Mouse (Mus musculus): Measurements from ENCODE around the gene Hsp90aa1. TPM values are rescaled to one million over a fixed set of nuclear protein-coding genes. Genes with fewer than 3 reads are reported as not detected.
"Not testable (repeated sequence)": the region's sequence is repeated elsewhere in the genome, so short reads cannot be mapped to it uniquely, and the experiment has no call there.

Hsp90aa1 gene
- total RNA-seq, 2 experiments from 2014 or later = 938 to 989 TPM

DNA sequence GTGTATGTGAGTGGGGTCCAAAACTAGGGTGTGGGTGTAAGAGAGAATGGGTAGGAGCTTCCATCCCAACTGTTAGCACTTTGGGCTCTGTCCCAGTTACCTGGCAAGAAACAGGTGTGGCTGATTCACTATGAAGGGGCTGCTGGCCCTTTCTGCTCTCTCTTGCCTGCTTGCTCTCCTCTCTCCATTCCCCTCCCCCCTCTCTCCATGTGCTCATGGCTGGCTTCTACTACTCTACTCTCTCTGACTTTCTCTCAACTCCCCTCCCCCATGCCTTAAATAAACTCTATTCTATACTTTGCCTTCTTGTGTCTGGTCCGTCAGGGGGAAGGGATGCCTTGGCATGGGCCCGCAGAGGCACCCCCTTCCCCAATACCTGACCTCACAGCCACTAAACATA, 1.8 kb downstream of the Hsp90aa1 start:
- no peak for DNase-seq (ENCODE audit: low spot score in 2 of 2)

DNA sequence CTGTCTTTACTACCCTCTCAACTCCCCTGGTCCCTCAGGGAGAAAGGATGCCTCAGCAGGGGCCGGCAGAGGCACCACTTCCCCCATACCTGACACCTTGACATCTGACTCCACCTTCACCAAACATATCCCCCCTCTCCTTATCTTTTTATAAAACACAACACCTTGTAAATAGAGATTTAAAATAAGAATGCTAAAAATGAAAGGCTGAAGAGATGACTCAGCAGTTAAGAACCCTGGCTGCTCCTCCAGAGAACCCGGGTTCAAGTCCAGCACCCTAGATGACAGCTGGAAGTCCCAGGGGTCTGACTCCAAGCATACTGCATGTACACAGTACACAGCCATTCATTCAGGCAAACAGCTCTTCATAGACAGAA, 3.4 kb downstream of the Hsp90aa1 start:
- no peak for DNase-seq (ENCODE audit: low spot score in 2 of 2)

DNA sequence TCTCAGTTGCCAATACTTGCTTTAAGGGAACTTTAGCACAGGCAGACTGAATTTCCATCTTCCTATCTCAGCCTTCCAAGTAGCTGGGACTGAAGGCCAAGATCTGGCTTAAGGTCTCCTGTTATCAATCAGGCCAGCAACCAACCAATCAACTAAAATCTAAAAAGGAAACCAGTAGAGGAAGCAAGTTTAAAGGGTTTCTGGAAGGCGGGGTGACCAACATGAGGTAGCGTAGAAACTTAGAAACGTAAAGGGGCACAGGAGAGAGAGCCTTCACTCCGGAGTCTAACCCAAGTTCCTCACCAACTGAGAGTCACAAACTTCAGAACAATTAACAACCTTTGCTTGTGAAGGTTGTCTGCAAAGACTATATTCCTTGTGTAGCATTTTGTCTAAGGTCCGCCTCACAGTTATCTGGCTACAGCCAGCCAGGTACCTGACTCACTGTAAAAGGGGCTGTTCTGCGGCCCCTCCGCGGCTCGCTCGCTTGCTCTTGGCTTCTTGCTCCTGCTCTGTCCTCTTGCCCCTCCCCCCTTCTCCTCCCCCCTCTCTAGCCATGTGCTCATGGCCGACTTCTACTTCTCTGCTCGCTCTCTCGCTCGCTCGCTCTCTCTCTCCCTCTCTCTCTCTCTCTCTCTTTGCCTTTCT, 3.9 kb downstream of the Hsp90aa1 start:
- no peak for DNase-seq (ENCODE audit: low spot score in 2 of 2)

DNA sequence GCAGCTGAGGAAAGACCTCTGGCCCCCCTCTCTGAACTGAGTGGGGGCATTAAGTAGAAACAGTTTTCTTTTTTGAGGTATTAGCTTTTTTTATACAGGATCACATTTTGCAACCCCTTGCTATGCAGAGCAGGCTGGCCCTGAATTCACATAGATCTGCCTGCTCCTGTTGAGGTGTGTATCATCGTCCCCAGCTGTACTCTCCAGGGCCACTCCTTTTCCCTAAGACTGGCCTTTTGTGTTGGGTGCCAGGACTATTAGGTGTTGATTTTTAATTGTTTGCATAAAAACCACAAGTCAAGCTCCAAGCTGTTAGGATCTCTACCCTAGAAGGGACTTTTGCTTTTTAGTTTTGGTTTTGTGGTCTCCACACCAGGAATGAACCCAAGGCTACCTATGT, 4.4 kb downstream of the Hsp90aa1 start:
- no peak for DNase-seq (ENCODE audit: low spot score in 2 of 2)

DNA sequence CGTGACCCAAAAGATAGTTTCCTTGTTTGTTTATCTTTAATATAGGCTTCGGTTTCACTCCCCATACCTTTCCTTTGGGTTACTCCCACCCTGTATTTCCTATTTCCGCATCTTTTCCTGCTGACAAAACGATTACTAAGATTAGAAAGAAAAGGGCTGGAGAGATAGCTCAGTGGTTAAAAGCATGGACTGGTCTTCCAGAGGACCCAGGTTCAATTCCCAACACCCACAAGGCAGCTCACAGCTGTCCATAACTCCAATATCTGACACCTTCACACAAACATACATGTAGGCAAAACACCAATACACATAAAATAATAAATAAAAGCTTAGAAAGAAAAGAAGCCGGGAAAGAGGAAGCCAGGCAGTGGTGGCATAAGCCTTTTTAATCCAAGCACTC, 5.1 kb downstream of the Hsp90aa1 start:
- no peak for DNase-seq (ENCODE audit: low spot score in 2 of 2)

DNA sequence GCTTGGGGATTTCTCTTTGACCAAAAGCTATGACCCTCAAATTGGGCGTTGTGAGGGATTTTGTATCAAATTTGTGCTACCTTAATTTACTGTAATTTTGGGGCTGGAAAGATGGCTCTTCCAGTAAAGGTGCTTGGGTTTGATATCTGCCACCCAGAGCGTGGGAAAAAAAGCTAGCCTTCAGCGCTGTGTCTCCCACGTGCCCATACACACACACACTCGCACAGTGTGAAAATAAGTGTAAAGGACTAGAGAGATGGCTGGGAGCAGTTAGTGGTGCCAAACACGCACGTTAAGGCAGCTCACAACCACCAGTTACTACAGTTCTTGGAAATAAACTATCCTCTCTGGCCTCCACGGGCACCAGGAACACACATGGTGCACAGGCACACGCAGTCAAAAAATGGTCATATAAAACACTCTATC, 5.5 kb downstream of the Hsp90aa1 start:
- no peak for DNase-seq (ENCODE audit: low spot score in 2 of 2)

DNA sequence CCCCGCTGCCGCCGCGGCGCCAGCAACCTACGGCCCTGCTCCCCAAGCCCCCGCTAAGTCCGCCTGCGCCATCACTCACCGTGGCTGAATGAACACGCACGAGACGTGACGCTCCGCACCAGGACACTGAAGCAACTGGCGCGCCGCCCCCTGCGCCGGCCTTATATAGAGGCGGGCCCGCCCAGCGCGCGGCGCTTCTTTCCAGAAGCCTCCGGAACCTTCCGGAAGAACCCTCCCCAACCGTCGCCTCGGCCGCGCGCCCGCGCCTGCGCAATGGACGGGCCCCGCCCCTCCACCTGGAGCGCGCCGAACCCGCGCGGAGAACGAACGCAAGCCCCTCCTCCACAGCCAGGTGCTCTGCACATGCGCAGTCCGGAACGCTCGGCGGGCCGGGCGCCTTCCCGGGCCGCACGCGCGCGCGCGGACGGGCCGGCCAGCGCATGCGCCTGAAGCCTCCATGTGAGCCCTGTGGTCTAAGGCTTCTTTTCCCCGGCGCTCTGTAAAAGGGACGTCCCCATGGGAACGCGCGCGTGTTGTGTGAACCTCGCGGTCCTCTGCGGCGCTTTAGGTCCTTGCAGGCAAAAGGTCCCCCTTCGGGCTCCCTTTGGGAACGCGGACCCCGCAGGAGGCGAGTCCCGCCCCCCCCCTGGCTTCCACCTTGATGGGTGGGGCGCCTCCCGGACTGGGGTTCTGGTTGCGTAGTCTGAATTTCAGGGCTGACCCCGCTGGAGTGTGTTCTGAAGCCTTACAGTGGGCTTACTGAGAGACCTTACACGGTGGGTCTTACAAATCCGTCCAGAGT, 6.2 kb downstream of the Hsp90aa1 start:
- peak; percentile 98 to 99 for DNase-seq (ENCODE audit: low spot score in 2 of 2)

DNA sequence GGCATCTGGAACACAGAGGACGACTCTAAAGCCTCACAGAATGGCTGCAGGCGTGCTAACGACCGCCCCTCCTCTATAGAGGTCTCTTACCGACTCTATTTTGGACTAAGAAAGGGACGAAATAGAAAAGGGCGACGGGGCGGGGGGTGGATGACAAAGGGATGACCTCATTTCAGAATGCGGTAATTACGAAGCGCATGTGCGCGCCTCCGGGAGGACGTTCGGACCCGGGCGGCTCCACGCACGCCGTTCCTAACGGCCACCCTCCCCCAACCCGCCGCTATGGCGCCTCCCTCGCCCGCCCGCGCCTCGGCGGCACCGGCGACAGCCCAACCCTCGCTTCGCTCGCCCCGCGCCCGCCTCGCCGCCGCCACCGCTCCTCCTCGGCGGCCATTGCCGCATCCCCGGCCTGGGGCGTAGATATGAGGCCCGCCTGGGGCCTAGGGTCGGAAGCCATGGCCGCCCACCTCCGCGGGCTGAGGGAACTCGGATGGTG, 6.8 kb downstream of the Hsp90aa1 start:
- DNase-seq (ENCODE audit: low spot score in 2 of 2) = peak; percentile 56 to 70

DNA sequence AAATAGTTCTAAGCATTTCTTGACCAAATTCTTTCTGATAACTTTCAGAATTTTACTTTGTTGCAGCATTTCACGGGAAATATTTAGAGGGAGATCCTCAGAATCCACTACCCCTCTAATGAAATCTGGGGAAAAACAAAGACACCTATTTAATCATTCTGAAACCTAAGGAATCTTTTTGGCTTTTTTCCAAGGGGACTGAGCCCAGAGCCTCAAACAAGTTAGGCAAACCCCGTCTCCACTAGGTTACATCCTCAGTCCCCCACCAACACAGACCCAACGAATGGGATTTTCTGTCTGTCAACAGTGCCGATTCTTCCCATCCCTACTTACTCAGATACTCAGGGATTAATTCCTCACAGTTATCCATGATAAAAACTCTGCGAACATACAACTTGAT, 9.2 kb downstream of the Hsp90aa1 start:
- not testable (repeated sequence) for DNase-seq (ENCODE audit: low spot score in 2 of 2)

DNA sequence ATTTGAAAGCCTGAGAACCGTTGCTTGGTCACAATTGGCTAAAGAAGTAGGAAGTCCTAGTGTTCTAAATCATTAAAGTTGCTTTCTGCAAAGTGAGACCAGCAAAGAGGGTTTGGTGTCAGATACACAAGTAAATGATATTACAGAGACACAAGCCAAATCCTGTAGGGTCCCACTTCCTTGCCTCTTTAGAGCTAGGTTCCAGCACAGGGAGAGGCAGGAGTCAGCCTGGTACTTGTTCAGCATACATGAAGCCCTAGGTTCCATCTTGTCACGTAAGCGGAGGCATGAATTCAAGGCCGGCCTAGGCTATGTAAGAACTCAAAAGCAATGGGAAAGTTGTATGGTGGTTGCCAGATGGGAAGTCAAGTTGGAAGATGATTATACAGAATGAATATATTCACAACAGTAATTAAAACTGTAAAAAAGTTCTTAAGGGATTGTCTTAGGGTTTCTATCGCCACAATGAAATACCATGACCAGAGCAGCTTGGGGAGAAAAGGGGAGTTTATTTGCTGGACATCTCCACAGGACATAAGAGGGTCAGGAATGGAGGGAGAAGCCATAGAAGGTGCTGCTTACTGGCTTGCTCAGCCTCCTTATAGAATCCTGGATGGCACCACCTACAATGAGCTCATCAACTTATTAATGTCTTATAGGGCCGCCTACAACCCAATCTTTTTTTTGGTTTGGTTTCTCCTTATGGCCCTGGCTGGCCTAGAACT, 12.4 kb downstream of the Hsp90aa1 start:
- no peak for DNase-seq (ENCODE audit: low spot score in 2 of 2)

DNA sequence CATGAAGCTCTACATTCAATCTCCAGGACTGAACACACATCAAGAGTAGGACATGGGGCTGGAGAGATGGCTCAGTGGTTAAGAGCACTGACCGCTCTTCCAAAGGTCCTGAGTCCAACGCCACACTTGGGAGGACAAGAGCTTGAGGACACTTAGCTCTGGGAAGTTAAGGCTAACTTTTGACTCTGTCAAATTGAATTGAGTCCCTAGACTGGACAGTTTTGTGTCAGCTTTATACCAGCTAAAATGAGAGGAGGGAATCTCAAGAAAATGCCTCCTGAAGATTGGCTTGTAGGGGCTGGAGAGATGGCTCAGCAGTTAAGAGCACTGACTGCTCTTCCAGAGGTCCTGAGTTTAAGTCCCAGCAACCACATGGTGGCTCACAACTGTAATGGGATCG, 13.6 kb downstream of the Hsp90aa1 start:
- DNase-seq (ENCODE audit: low spot score in 2 of 2) = not testable (repeated sequence)

DNA sequence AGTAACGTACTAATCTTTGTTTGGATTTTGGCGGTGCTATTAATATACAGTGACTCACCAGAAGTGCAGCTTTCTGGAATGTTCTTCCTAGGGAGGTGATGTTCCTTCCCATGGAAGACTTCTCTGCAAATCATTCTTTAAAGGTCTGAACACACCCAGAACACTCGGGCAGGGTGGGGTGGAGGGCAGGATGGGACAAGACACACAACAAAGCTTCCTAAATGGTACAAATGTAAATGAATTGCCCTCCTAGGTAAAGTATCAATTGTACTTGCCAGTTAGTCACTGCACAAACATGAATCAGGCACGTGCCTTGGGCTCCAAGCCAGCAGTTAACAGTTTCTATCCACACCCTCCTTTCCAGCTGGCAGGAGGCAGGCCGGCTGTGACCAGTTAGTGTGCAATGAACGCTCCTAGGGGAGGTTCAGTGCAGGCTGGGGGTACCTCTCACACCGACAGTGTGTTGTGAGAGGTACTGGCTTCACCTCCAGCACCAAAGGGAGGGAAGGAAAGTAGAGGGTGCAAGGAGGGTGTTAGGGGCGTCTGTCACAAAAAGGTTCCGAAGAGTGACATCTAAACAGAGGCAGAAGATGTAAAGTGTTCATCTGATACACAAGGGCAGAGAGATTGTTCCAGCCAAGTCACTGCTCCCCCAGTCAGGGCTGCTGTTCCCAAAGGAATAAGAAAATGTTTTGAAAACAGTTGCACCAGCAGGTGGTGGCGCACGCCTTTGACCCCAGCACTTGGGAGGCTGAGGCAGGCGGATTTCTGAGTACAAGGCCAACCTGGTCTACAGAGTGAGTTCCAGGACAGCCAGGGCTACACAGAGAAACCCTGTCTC, 14.4 kb downstream of the Hsp90aa1 start:
- DNase-seq (ENCODE audit: low spot score in 2 of 2) = peak; percentile 52 to 55

DNA sequence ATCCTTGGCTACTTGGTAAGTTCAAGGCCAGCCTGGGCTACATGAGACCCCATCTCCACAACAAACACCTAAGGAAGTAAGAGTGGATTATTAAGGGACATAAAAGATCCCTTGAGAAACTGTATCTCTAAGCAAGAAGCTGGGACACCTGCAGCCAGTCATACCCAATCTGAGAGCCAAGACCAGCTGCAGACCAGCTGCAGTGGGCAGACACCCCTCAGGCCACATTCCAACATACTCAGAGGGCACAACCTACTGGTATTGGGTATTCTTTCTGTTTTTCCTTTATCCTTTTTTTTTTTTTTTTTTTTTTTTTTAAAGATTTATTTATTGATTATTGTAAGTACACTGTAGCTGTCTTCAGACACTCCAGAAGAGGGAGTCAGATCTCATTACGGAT, 18.9 kb downstream of the Hsp90aa1 start:
- no peak for DNase-seq (ENCODE audit: low spot score in 2 of 2)

DNA sequence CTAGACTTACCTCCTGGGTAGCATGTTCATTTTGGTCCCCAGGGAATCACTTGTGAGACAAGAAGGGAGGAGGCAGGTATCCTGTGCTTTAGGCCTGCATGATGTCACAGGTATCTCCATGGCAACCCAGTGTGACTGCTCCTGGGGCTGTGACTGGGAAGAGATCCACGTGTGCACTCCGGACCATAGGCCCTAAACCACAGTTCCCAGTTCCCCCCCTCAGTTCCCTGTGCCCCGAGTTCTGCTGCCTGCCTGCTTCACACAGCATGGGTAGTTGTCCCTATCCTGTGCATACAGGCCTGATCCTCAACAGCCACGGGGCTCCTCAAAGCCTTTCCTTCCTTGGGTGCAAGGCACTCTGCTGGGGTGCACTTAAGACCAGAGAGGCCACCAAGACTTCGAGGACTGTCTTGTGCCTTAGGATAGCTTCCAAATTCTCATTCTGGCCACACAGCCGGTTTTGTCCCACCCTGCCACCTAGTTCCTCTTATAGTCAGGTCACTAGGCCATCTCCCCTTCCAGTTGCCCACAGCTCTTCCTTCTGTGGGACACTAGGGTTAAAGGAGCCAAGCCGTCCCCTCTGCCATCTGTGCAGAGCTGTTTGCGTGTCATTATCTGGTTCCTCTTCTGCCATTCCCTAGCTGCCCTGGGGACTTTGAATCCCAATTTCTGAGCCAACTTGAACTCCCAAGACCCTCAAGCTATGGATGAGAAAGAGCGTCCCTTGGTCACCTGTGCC, 19.8 kb downstream of the Hsp90aa1 start, which contains the start of gene 1700001K19Rik:
TSS of gene 1700001K19Rik (minus strand) at position 59 of the 739 bp plus-strand sequence.
- DNase-seq (ENCODE audit: low spot score in 2 of 2) = no peak

DNA sequence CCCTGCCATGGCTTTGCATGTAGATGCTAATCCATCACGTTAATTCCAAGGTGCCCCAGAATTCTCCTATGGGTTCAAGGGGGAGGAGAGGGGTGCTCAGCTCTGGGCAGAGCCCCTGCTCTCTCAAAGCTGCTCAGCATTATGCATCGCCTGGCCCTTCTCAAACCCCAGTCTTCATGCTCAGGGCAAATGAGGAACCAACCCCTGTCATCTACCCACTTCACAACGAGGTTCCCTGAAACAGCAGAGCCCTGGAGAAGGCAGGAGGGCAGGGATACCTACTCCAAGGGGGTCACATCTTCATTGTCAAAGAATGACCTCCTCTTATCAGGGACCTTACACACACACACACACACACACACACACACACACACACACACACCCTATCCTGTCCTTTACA, 20.6 kb downstream of the Hsp90aa1 start:
- DNase-seq (ENCODE audit: low spot score in 2 of 2) = no peak

DNA sequence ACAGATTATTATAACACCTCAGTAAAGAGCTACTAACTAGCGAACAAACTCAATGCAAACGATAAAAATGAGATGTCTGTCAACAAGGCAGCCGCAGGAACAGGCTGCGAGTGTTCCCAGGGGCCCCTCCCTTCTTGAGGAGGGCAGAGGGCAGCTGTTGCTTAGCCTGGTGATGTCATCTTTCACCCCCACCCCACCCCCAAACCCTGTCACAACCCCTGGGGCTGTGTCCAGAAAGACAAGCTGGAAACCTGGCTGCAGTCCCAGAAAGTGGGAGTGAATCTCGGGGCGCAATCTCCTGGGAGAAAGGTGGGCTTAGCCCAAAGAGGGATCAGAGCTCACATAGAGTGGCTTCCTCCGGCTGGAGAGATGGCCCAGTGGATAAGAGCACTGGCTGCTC, 21.3 kb downstream of the Hsp90aa1 start:
- DNase-seq (ENCODE audit: low spot score in 2 of 2) = no peak

DNA sequence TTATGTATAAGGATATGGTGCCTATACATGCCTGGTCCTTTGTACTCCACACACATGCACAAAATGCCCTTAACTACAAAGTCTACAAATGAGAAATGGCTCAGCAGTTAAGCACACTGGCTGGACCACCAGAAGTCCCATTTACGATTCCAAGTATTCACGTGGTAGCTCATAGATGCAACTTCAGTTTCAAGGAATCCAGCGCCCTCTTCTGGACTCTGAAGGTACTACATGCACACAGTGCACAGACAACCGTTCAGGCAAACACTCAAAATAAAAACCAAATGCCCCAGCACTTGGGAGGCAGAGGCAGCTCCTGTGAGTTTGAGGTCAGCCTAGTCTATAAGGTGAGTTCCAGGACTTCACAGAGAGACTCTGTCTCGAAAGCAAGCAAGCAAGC, 28.3 kb downstream of the Hsp90aa1 start:
- no peak for DNase-seq (ENCODE audit: low spot score in 2 of 2)

DNA sequence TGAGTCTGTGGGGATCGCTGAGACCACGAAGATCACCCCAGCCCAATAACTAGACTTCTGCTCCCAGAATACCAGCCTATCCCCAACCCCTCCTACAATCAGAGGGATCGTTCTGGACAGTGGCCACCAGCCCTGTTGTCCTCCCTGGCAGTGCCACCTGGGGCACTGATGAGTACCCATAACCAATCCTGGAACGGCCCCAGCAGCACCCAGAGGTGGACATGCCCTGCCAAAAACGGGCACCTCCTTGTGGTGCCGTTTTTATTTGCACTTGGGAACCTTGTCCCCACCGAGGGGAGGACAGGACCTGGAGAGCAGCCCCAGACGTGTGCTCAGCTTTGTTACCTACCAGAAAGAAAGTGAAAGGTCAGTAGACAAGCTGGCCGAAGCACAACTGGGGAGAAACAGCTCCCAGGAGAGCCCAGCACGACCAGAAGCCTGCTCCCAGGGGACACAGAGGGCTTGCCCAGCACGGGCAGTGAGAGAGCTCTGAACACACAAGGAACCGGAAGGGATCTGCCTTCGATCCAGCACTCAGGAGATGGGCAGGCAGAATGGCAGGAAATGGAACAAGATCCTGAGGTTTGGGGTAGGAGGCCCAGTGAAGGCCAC, 35.0 kb downstream of the Hsp90aa1 start:
- DNase-seq (ENCODE audit: low spot score in 2 of 2) = no peak

DNA sequence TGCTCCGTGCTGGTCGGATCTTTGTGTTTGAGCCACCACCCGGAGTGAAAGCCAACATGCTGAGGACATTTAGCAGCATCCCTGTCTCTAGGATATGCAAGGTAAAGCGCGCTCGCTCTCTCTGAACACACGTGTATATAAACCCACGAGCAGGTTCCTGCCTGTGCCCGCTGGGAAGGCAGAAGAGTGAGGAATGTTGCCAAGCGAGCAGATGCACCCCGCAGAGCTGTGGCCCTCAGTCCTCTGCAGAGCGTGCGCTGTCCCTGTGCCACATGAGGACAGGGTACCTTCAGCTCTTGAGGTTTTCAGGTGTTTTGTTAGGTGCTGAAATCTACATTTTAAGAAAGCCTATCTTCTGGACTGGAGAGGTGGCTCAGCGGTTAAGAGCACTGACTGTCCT, 40.8 kb downstream of the Hsp90aa1 start:
- no peak for DNase-seq (ENCODE audit: low spot score in 2 of 2)

DNA sequence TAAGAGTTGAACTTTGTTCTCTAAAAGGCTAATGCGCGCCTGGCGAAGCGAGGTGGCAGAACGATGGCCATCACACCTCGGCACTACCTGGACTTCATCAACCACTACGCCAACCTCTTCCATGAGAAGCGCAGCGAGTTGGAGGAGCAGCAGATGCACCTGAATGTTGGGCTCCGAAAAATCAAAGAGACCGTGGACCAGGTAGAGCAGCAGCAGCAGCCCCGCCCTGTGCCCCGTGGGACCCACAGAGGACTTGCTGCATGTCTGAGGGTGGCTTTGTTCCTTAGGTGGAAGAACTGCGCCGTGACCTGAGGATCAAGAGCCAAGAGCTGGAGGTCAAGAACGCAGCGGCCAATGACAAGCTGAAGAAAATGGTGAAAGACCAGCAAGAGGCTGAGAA, 51.1 kb downstream of the Hsp90aa1 start:
- DNase-seq (ENCODE audit: low spot score in 2 of 2) = no peak

All from layer of hippocampus, postnatal 14 days (tissue).